Mouse (Mus musculus) lung, adult 2 months (tissue): ENCODE measurements around the gene Hpcal4. TPM values are rescaled to one million over a fixed set of nuclear protein-coding genes. Genes with fewer than 3 reads are reported as not detected.

Experiments
- DNase-seq: peaks from one replicate; pipeline ENCODE4 v3.0.0; 2022
- H3K4me1 ChIP-seq: fragments of 200-500 bp; 2 replicates; pipeline ENCODE4 v1.6.1; 2011; ENCODE audit warnings: low read length; ENCODE audit not compliant: control insufficient read depth, insufficient read depth
- H3K4me3 ChIP-seq: fragments of 200-500 bp; replicated peaks from 2 replicates; pipeline ENCODE3; 2011; ENCODE audit warnings: low read depth, mild to moderate bottlenecking, control low read depth, low read length; ENCODE audit errors: extremely low read depth
- CTCF ChIP-seq: fragments of 200-500 bp; IDR thresholded peaks from 2 replicates; pipeline ENCODE4 v1.5.1; 2011; ENCODE audit warnings: mild to moderate bottlenecking, low read length, control low read depth; ENCODE audit not compliant: insufficient read depth
- POLR2A ChIP-seq: fragments of 200-500 bp; IDR thresholded peaks from 2 replicates; pipeline ENCODE4 v1.6.1; 2011; ENCODE audit warnings: low read depth, mild to moderate bottlenecking, control low read depth, low read length, borderline replicate concordance; ENCODE audit errors: extremely low read depth
- WGBS: fragments of 180-500 bp; shearing (Covaris S2); methylation state at CpG from one replicate; pipeline ENCODE4 v1.1.7; 2018; 5-methylcytosine and 5-hydroxymethylcytosine counted together
- polyA plus RNA-seq: library from polyadenylated mRNA; depleted of rRNA; stranded (reverse); fragments of >200 nt; gene quantifications from 2 replicates; pipeline ENCODE4 v1.2.3, GENCODE M21; 2012; rRNA removed

The Hpcal4 gene
- 2.6 and 2.8 TPM in 2 replicates for polyA plus RNA-seq

DNA sequence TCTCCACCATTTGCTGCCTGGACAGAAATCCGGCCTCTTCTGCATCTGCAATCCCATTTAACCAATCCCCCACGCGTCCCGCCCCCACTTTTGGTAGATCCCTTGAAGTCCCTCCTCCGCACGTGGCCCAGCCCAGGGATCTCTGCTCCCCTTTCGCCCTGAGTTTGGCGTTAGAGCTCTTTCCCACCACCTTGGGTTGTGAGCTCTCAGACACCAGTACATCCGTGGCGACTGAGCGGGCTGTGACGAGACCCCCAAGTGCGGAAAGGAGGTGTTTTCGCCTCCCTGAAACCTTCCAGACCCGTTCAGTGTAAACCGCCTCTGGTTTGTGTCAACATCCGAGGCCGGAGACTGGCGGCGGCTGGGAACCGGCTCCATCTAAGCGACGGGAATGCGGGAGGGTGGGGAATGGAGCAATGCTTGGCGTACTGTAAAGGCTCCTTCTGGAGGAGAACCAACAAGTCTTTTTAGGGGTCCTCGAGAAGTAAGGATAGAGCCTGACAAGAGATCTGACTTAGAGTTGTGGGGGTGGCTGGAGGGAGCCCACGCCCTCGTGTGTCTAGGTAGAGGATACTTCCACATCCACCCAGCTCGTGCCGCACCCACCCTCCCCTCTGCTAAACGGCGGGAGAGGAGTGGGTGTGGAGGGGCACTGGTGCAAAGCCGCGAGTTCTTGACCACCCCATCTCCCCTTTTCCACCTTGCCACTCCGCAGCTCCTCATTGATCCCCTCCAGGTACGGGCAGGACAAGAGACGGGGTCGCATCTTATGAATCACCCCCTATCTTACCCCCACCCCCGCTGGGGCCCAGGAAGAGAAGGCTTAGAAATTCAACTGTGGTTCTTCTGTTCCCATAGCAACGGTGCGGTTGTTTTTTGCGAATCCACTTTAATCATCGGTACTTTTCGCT is at the start of gene Hpcal4:
Hpcal4 (plus strand) TSS at position 900 of the 911 bp plus-strand sequence.
- TF ChIP-seq POLR2A (no peak), CTCF (no peak)
- Histone ChIP-seq H3K4me1 (peaks cover 5% of the 10 kb centered on the region; the same call in 1 of the 2 replicates), H3K4me3 (peak within 1 kb of the TSS; percentile 37)
- WGBS = under 1% methylated on average over 44 of the region's 44 CpGs
- DNase-seq = peak; percentile 11

- WGBS = 81% methylated on average over 3 of the region's 3 CpGs
- Histone ChIP-seq H3K4me3 (no peak overlapping the region), H3K4me1 (peaks cover 5% of the 10 kb centered on the region)
- DNase-seq = no peak
- TF ChIP-seq POLR2A (no peak), CTCF (no peak)
These were observed 45.5 kb upstream of the Hpcal4 start for GRCm38 (mm10) chr4:123137551-123137950.

DNA sequence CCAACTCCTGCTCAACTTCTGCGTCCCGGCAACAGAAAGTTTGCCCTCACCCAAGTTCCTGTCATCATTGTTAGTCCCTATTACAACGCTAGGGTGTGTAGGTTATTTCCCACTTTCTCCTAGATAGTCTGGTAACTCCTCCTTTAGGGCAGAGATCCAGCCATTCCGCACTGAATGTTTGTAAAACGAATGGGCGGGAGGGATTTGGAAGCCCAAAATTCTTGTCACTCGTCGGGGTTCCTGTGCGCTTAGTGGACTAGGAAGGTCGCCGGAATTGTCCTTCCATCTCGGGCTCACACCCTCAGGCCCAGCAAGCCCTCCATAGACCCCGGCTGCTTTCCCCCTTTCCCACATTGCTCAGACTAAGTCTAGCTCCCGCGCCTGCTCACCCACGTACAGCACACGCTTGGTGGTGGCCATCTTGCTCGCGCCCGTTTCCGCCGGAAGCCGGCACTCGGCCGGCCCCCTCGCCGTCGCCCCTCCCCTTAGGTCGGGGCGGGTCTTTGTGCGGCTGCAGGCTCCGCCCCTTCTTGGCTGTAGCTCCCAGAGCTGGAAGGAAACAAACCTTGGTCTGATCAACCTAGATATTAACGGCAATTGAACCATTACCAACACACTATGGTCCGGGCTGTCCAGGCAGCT is 43.4 kb upstream of the Hpcal4 start, which contains the start of gene Ppie:
Ppie (minus strand) TSS at position 439 of the 642 bp plus-strand sequence.
- Histone ChIP-seq H3K4me3 (peak within 1 kb of the TSS; percentile 70), H3K4me1 (peaks cover 5% of the 10 kb centered on the region)
- no peak for TF ChIP-seq CTCF
- TF ChIP-seq POLR2A = peak; percentile 83; the same call in 1 of the 2 replicates
- peak; percentile 72 for DNase-seq
- WGBS = under 1% methylated on average over 34 of the region's 34 CpGs

DNA sequence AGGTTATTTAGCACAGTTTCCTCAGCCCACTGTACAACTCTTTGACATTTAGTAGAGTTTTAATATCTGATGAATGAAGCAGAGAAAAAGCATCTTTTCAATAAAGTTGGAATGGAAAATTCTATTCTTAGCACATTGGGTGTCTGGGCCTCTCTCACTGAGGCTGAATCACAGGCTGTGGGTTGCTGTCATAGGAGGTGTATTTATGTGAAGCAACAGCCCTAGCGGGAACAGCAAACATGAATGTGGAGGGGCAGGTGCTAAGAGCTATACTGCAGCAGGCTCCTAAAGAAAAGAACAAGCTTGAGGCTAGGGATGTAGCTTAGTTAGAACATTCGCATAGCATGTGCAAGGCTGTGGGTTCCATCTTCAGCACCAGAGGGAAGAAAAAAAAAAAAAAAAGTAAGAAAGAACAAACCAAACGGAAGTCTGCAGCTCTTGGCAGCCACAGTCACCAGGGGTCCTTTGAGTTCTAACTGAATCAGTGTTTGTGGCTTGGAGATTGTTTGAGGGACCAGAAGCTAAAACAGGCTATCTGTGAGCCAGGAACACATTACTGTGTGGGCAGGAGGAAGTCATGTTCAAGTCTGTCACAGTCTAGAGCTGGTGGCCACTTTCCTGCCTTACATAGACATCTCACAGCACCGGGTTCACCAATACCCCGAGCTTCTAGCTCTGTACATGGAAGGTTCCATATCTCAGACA is 35.4 kb upstream of the Hpcal4 start:
- DNase-seq = no peak
- TF ChIP-seq POLR2A = no peak
- no peak for TF ChIP-seq CTCF
- no peaks in the 10 kb centered on the region for H3K4me1 ChIP-seq
- no peak overlapping the region for H3K4me3 ChIP-seq
- 52% methylated on average over 5 of the region's 5 CpGs for WGBS

DNA sequence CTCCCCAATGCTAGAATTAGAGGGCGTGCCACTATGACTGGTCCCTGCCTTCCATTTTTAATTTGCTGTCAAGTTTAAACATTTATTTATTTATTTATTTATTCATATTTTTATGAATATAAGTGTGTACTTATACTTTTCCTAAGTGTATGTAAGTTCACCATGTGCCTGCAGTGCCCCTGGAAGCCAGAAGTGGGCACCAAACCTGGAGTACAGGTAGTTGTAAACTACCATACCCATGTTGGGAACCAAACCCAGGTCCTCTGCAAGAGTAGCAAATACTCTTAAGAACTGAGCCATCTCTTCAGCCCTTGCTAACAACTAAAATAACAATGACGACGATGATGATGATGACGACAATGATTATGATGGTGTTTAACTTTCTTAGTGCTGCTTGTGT is 31.0 kb upstream of the Hpcal4 start:
- DNase-seq = no peak
- 69% methylated on average over 4 of the region's 4 CpGs for WGBS
- TF ChIP-seq POLR2A (no peak), CTCF (no peak)

DNA sequence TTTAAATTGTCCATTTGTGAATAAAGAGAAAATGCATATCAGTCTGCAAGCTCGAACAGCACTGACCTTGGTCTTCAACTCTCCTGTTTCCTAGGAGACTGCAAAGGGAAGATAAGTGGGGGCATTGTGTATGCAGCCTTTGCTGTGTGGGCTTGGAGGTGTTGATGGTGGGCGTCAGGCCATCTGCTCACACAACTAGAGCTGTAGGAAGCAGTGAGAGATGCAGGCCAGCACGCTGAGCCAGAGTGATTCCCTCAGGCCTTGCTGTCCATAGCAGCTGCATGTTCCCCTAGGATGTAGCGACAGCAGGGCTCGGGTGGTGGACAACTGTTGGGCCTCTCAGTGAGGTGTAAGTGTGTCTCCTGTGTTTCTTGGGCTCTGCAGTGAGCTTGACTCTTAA is 30.1 kb upstream of the Hpcal4 start:
- TF ChIP-seq POLR2A = no peak
- no peak for TF ChIP-seq CTCF
- H3K4me3 ChIP-seq = no peak overlapping the region
- H3K4me1 ChIP-seq = no peaks in the 10 kb centered on the region
- DNase-seq = no peak
- WGBS = 38% methylated on average over 5 of the region's 5 CpGs

More for the DNA sequence above, 31.0 kb upstream of the Hpcal4 start:
- Histone ChIP-seq H3K4me3 (no peak overlapping the region), H3K4me1 (no peaks in the 10 kb centered on the region)

GRCm38 (mm10) chr4:123155004-123155403 is 28.0 kb upstream of the Hpcal4 start:
- DNase-seq = no peak
- no peaks in the 10 kb centered on the region for H3K4me1 ChIP-seq
- TF ChIP-seq CTCF = peak; percentile 19; the same call in 1 of the 2 replicates
- no peak for TF ChIP-seq POLR2A
- 17% methylated on average over 4 of the region's 4 CpGs for WGBS
- no peak overlapping the region for H3K4me3 ChIP-seq

DNA sequence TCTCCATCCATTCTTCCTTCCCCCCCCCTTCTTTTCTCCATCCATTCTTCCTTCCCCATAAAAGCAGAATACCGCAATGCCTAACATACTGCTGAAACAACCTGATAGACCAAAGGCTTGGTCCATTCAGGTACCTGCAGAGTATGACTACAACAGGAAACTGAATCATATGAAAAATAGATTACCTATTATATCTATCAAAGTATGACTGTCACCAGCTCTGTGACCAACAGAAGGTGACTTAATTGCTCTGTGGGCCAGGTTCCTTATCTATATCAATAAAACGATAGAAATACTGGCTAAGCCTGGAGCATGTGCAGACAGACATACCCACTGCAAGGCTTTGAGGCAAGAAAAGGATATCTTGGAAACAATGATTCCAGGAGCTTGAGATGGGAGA is 27.6 kb upstream of the Hpcal4 start:
- Histone ChIP-seq H3K4me3 (no peak overlapping the region), H3K4me1 (no peaks in the 10 kb centered on the region)
- WGBS = 54% methylated on average over 2 of the region's 2 CpGs
- TF ChIP-seq POLR2A = no peak
- TF ChIP-seq CTCF = no peak
- DNase-seq = no peak

GRCm38 (mm10) chr4:123155840-123156239 is 27.2 kb upstream of the Hpcal4 start:
- Histone ChIP-seq H3K4me3 (no peak overlapping the region), H3K4me1 (no peaks in the 10 kb centered on the region)
- no peak for TF ChIP-seq CTCF
- no peak for TF ChIP-seq POLR2A
- DNase-seq = no peak
